25 mouse cellular contexts compared by ENCODE assay signal in genomic region chr13:18397586-18397985, GRCm38 (mm10). TPM values are rescaled to one million over a fixed set of nuclear protein-coding genes. Genes with fewer than 3 reads are reported as not detected.
DNase-seq lines count a peak whose midpoint lies in the region; ATAC-seq and TF ChIP-seq lines count a peak whose summit lies in the region.
"Had no signal": no experiment of that assay in that cellular context is flagged by ENCODE, and none has a peak within 500 bp of the region (broad histone marks: within the 10 kb centered on the region; RNA-seq: fewer than 3 reads in every experiment).

Pou6f2 (minus strand) TSS chr13:18397686.

- WGBS in midbrain, embryonic 13.5 days: 87% methylated on average over 6 of the region's 6 CpGs
- WGBS in midbrain, embryonic 10.5 days: 83% methylated on average over 6 of the region's 6 CpGs
- 82% methylated on average over 6 of the region's 6 CpGs for WGBS in neural tube, embryonic 14.5 days
- WGBS in midbrain, embryonic 16.5 days: 78% methylated on average over 6 of the region's 6 CpGs
- WGBS in lung, postnatal 0 days: 80% methylated on average over 6 of the region's 6 CpGs

- no peaks in the 10 kb centered on the region for H3K27me3 ChIP-seq in midbrain, embryonic 13.5 days
- no peaks in the 10 kb centered on the region for H3K27me3 ChIP-seq in midbrain, embryonic 10.5 days (ENCODE audit: low read depth, poor library complexity, severe bottlenecking)
- H3K27me3 ChIP-seq in neural tube, embryonic 14.5 days (ENCODE audit: control insufficient read depth, insufficient read depth, low read length): no peaks in the 10 kb centered on the region
- no peaks in the 10 kb centered on the region for H3K27me3 ChIP-seq in midbrain, embryonic 16.5 days (ENCODE audit: control insufficient read depth, insufficient read depth, low read depth, low read length)
- H3K27me3 ChIP-seq in lung, postnatal 0 days (replicated peaks; ENCODE audit: insufficient read depth, low read length): no peaks in the 10 kb centered on the region
- H3K27me3 ChIP-seq: embryonic facial prominence, embryonic 13.5 days; forebrain, embryonic 12.5 days; forebrain, embryonic 15.5 days; hindbrain, embryonic 13.5 days had no signal

- ATAC-seq in midbrain, embryonic 13.5 days: no peak
- no peak for ATAC-seq in neural tube, embryonic 14.5 days (ENCODE audit: low read depth)
- no peak for ATAC-seq in midbrain, embryonic 16.5 days
- no peak for ATAC-seq in lung, postnatal 0 days
- ATAC-seq: CD4-positive, CD25-positive, alpha-beta regulatory T cell, adult 4 months; forebrain, embryonic 15.5 days; hindbrain, postnatal 0 days; inflammation-experienced regulatory T-cells, adult 6 months had no signal

- no peaks in the 10 kb centered on the region for H3K36me3 ChIP-seq in midbrain, embryonic 13.5 days
- H3K36me3 ChIP-seq in midbrain, embryonic 10.5 days: no peaks in the 10 kb centered on the region
- no peaks in the 10 kb centered on the region for H3K36me3 ChIP-seq in neural tube, embryonic 14.5 days (ENCODE audit: control insufficient read depth, insufficient read depth, low read length)
- H3K36me3 ChIP-seq in midbrain, embryonic 16.5 days (ENCODE audit: control insufficient read depth, insufficient read depth, low read length): no peaks in the 10 kb centered on the region
- no peaks in the 10 kb centered on the region for H3K36me3 ChIP-seq in lung, postnatal 0 days (ENCODE audit: insufficient read depth, low read length)
- H3K36me3 ChIP-seq: embryonic facial prominence, embryonic 10.5 days; embryonic facial prominence, embryonic 13.5 days; forebrain, embryonic 12.5 days; forebrain, embryonic 15.5 days; heart, embryonic 10.5 days; hindbrain, embryonic 13.5 days had no signal

- no peak within 1 kb of the TSS for H3K27ac ChIP-seq in midbrain, embryonic 13.5 days
- H3K27ac ChIP-seq in midbrain, embryonic 10.5 days (replicated peaks): no peak within 1 kb of the TSS
- no peak within 1 kb of the TSS for H3K27ac ChIP-seq in neural tube, embryonic 14.5 days (ENCODE audit: low read depth, low read length)
- H3K27ac ChIP-seq in midbrain, embryonic 16.5 days (ENCODE audit: low read length): no peak within 1 kb of the TSS
- no peak within 1 kb of the TSS for H3K27ac ChIP-seq in lung, postnatal 0 days (ENCODE audit: low read length)
- H3K27ac ChIP-seq: embryonic facial prominence, embryonic 10.5 days; embryonic facial prominence, embryonic 13.5 days; forebrain, embryonic 12.5 days; forebrain, embryonic 15.5 days; heart, adult 2 months; heart, embryonic 10.5 days; hindbrain, embryonic 13.5 days; hindbrain, postnatal 0 days had no signal

- H3K4me2 ChIP-seq in midbrain, embryonic 13.5 days (replicated peaks): no peak within 1 kb of the TSS
- H3K4me2 ChIP-seq in neural tube, embryonic 14.5 days (ENCODE audit: low read depth, low read length): no peak within 1 kb of the TSS
- H3K4me2 ChIP-seq in midbrain, embryonic 16.5 days (ENCODE audit: low read length): no peak within 1 kb of the TSS
- no peak within 1 kb of the TSS for H3K4me2 ChIP-seq in lung, postnatal 0 days (replicated peaks; ENCODE audit: low read depth, low read length)
- H3K4me2 ChIP-seq: embryonic facial prominence, embryonic 13.5 days; forebrain, embryonic 12.5 days; forebrain, embryonic 15.5 days; hindbrain, embryonic 13.5 days had no signal

- no peak for DNase-seq in midbrain, embryonic 10.5 days (ENCODE audit: low spot score)
- no peak for DNase-seq in neural tube, embryonic 10.5 days (ENCODE audit: extremely low spot score, low spot score)
- DNase-seq in lung, postnatal 0 days (ENCODE audit: low spot score): no peak
- DNase-seq: adrenal gland, postnatal 10 days; cerebellum, adult 11 months; cerebellum, adult 2 months; cerebellum, adult 9-11 months; cerebellum, postnatal 36 days; embryo, embryonic 11 days; gastrocnemius, postnatal 25 days; heart, adult 2 months had no signal

- TF ChIP-seq CTCF in lung, postnatal 0 days (IDR thresholded peaks at IDR 0.05): no peak

- no peak for TF ChIP-seq EP300 in lung, postnatal 0 days (IDR thresholded peaks at IDR 0.05)

- no peak within 1 kb of the TSS for H3K4me3 ChIP-seq in midbrain, embryonic 13.5 days (replicated peaks)
- H3K4me3 ChIP-seq in midbrain, embryonic 10.5 days: no peak within 1 kb of the TSS
- no peak within 1 kb of the TSS for H3K4me3 ChIP-seq in neural tube, embryonic 14.5 days (ENCODE audit: low read depth, low read length)
- no peak within 1 kb of the TSS for H3K4me3 ChIP-seq in midbrain, embryonic 16.5 days (ENCODE audit: low read depth, low read length)
- H3K4me3 ChIP-seq in lung, postnatal 0 days (ENCODE audit: low read depth, low read length): no peak within 1 kb of the TSS
- H3K4me3 ChIP-seq: embryonic facial prominence, embryonic 10.5 days; embryonic facial prominence, embryonic 13.5 days; erythroblast, embryonic 14.5 days; forebrain, embryonic 12.5 days; forebrain, embryonic 15.5 days; heart, adult 2 months; heart, embryonic 10.5 days; hindbrain, embryonic 13.5 days had no signal

- H3K9me3 ChIP-seq in midbrain, embryonic 13.5 days: no peaks in the 10 kb centered on the region
- no peaks in the 10 kb centered on the region for H3K9me3 ChIP-seq in midbrain, embryonic 10.5 days (replicated peaks)
- H3K9me3 ChIP-seq in neural tube, embryonic 14.5 days (ENCODE audit: control insufficient read depth, low read length): no peaks in the 10 kb centered on the region
- no peaks in the 10 kb centered on the region for H3K9me3 ChIP-seq in midbrain, embryonic 16.5 days (replicated peaks; ENCODE audit: control insufficient read depth, low read length, poor library complexity, severe bottlenecking)
- no peaks in the 10 kb centered on the region for H3K9me3 ChIP-seq in lung, postnatal 0 days (ENCODE audit: low read length)
- H3K9me3 ChIP-seq: embryonic facial prominence, embryonic 10.5 days; embryonic facial prominence, embryonic 13.5 days; forebrain, embryonic 12.5 days; forebrain, embryonic 15.5 days; heart, embryonic 10.5 days; hindbrain, embryonic 13.5 days had no signal

- no peaks in the 10 kb centered on the region for H3K4me1 ChIP-seq in midbrain, embryonic 13.5 days (replicated peaks)
- H3K4me1 ChIP-seq in midbrain, embryonic 10.5 days: no peaks in the 10 kb centered on the region
- H3K4me1 ChIP-seq in neural tube, embryonic 14.5 days (ENCODE audit: control insufficient read depth, insufficient read depth, low read length): no peaks in the 10 kb centered on the region
- H3K4me1 ChIP-seq in midbrain, embryonic 16.5 days (ENCODE audit: control insufficient read depth, insufficient read depth, low read length): no peaks in the 10 kb centered on the region
- no peaks in the 10 kb centered on the region for H3K4me1 ChIP-seq in lung, postnatal 0 days (ENCODE audit: insufficient read depth, low read depth, low read length)
- H3K4me1 ChIP-seq: embryonic facial prominence, embryonic 10.5 days; embryonic facial prominence, embryonic 13.5 days; forebrain, embryonic 12.5 days; forebrain, embryonic 15.5 days; heart, embryonic 10.5 days; hindbrain, embryonic 13.5 days had no signal

- no peak within 1 kb of the TSS for H3K9ac ChIP-seq in midbrain, embryonic 13.5 days (replicated peaks)
- H3K9ac ChIP-seq in neural tube, embryonic 14.5 days (replicated peaks; ENCODE audit: low read depth, low read length): no peak within 1 kb of the TSS
- no peak within 1 kb of the TSS for H3K9ac ChIP-seq in midbrain, embryonic 16.5 days (ENCODE audit: low read depth, low read length)
- no peak within 1 kb of the TSS for H3K9ac ChIP-seq in lung, postnatal 0 days (replicated peaks; ENCODE audit: low read depth)
- H3K9ac ChIP-seq: embryonic facial prominence, embryonic 13.5 days; forebrain, embryonic 12.5 days; forebrain, embryonic 15.5 days; hindbrain, embryonic 13.5 days had no signal

RNA-seq across cellular contexts. Expression of gene Pou6f2, which starts in this region (rescaled TPM):
- polyA plus RNA-seq in midbrain, embryonic 13.5 days (2015; fragmentation: Nextera tagmentation; extraction: Ambion mirVana): 25.3 and 27.5 TPM in 2 replicates
- polyA plus RNA-seq in midbrain, embryonic 10.5 days (2016; fragmentation: Nextera tagmentation; extraction: Ambion mirVana): 4.2 and 5.7 TPM in 2 replicates
- polyA plus RNA-seq in neural tube, embryonic 14.5 days (2014; fragmentation: Nextera tagmentation; extraction: Ambion mirVana): 11.2 and 13.8 TPM in 2 replicates
- polyA plus RNA-seq in midbrain, embryonic 16.5 days (2015; fragmentation: Nextera tagmentation; extraction: Ambion mirVana): 19.5 and 19.8 TPM in 2 replicates
- polyA plus RNA-seq in lung, postnatal 0 days (2015; fragmentation: Nextera tagmentation; extraction: Ambion mirVana): not detected in 2 replicates
- polyA plus RNA-seq: C2C12; erythroblast, embryonic 14.5 days had no signal
